Mouse (Mus musculus) forebrain, embryonic 14.5 days (tissue): ENCODE data around the gene Large2. TPM values are rescaled to one million over a fixed set of nuclear protein-coding genes. Genes with fewer than 3 reads are reported as not detected.

ENCODE experiments used
- ATAC-seq: fragments of 200-750 bp; cut with Nextera tagmentation; 2 replicates; pipeline ENCODE4 v1.8.0; 2017; ENCODE audit warnings: mild to moderate bottlenecking, moderate library complexity
- DNase-seq: peaks from one replicate; pipeline ENCODE4 v3.0.0-alpha.2; 2015; ENCODE audit warnings: low spot score
- H3K27ac ChIP-seq: fragments of 300-500 bp; sonication (generic); 2 replicates; pipeline ENCODE4 v1.5.1; 2014; ENCODE audit warnings: low read depth, mild to moderate bottlenecking, control low read depth, low read length, moderate library complexity
- H3K27me3 ChIP-seq: fragments of 300-500 bp; sonication (generic); replicated peaks from 2 replicates; pipeline ENCODE4 v1.6.1; 2014; ENCODE audit warnings: low read length, control low read depth, mixed read lengths; ENCODE audit not compliant: control insufficient read depth, insufficient read depth
- H3K36me3 ChIP-seq: fragments of 300-500 bp; sonication (generic); 2 replicates; pipeline ENCODE4 v1.6.1; 2014; ENCODE audit warnings: low read length, control low read depth; ENCODE audit not compliant: control insufficient read depth, insufficient read depth
- H3K4me1 ChIP-seq: fragments of 300-500 bp; sonication (generic); 2 replicates; pipeline ENCODE4 v1.6.1; 2014; ENCODE audit warnings: antibody characterized with exemption, low read length, control low read depth; ENCODE audit not compliant: control insufficient read depth, insufficient read depth
- H3K4me2 ChIP-seq: fragments of 300-500 bp; sonication (generic); 2 replicates; pipeline ENCODE4 v1.6.1; 2014; ENCODE audit warnings: mild to moderate bottlenecking, control low read depth, low read length
- H3K4me3 ChIP-seq: fragments of 300-500 bp; sonication (generic); 2 replicates; pipeline ENCODE4 v1.5.1; 2014; ENCODE audit warnings: low read depth, low read length, control low read depth
- H3K9ac ChIP-seq: fragments of 300-500 bp; sonication (generic); 2 replicates; pipeline ENCODE4 v1.6.1; 2014; ENCODE audit warnings: mild to moderate bottlenecking, low read length, control low read depth, moderate library complexity
- H3K9me3 ChIP-seq: fragments of 300-500 bp; sonication (generic); replicated peaks from 2 replicates; pipeline ENCODE4 v1.6.1; 2016; ENCODE audit warnings: low read length, control low read depth, mixed read lengths; ENCODE audit not compliant: control insufficient read depth
- WGBS: fragments of 180-500 bp; shearing (Covaris S2); extraction: QIAGEN DNeasy Blood & Tissue Kit; methylation state at CpG from one replicate; pipeline ENCODE4 v1.1.7; 2014; 5-methylcytosine and 5-hydroxymethylcytosine counted together
- polyA plus RNA-seq: library from polyadenylated mRNA; unstranded; fragments of >200 nt; fragmentation: Nextera tagmentation; extraction: Ambion mirVana; gene quantifications from 2 replicates; pipeline ENCODE4 v1.2.1, GENCODE M21; 2014

The Large2 gene
- 0.99 and 1.5 TPM in 2 replicates for polyA plus RNA-seq

- Histone ChIP-seq H3K27me3 (0 out of 2 replicates have a peak, but pooled peaks cover 15% of the 10 kb centered on the region), H3K9ac (peak within 1 kb of the TSS; percentile 73), H3K9me3 (no peaks in the 10 kb centered on the region), H3K4me2 (peak within 1 kb of the TSS; percentile 82), H3K4me3 (peak within 1 kb of the TSS; percentile 70), H3K36me3 (peaks cover 20% of the 10 kb centered on the region), H3K4me1 (peaks cover 46% of the 10 kb centered on the region), H3K27ac (peak within 1 kb of the TSS; percentile 71)
- DNase-seq (peak; percentile 72), ATAC-seq (peak; percentile 44)
- WGBS: 5% methylated on average over 16 of the region's 16 CpGs
Measured at GRCm38 (mm10) chr2:92374514-92374913, at the start of gene Large2, which contains the start of gene Pex16. Large2 (minus strand) TSS chr2:92374869. Pex16 (plus strand) TSS chr2:92374676.

DNA sequence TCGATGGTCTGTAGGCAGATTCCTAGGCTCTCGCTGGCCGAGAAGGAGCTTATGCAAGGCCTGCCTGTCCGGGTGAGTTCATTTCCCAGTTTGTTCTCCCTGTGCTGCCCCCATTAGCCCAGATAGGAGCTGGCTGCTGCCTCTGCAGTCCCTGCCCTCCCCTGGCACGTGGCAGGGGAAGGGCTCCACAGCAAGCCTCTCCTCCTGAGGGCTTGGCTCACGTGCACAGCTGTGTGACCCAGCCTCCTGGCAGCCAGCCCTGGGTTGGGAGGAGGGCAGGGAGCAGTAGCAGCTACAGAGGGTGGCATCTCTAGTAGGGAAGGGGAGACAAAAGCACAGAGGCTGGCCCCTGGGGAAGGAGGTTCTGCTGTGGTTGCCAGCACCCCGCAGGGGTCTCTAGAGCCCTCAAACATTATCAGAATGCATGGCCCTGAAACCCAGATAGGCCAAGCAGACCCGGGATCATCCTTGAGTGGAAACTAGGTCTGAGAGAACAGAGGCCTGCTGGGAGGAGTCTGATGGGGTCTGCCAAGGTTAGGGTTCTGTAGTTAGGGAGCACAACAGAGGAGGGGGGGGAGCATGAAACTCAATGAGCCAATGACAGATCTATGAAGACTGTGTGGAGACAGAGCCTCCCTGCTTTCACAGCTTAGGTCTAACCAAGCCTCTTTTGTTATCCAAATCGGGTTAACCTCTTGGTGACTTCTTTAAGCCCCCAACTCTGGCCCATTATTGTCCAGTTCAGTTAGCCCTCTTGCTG is 49.2 kb upstream of the Large2 start:
- peak; percentile 61 for ATAC-seq
- H3K36me3 ChIP-seq: peaks cover 56% of the 10 kb centered on the region
- no peak overlapping the region for H3K4me3 ChIP-seq

GRCm38 (mm10) chr2:92423156-92423555 is 48.5 kb upstream of the Large2 start:
- Histone ChIP-seq H3K4me2 (no peak overlapping the region), H3K9ac (no peak overlapping the region), H3K27me3 (no peaks in the 10 kb centered on the region), H3K27ac (0 out of 2 replicates have a peak overlapping the region, but pooled peaks have one; percentile 70), H3K36me3 (peaks cover 62% of the 10 kb centered on the region), H3K4me1 (peaks cover 26% of the 10 kb centered on the region), H3K4me3 (no peak overlapping the region), H3K9me3 (no peaks in the 10 kb centered on the region)
- DNase-seq (no peak), ATAC-seq (no peak)
- 89% methylated on average over 9 of the region's 9 CpGs for WGBS

More for the DNA sequence above, 49.2 kb upstream of the Large2 start:
- H3K9ac ChIP-seq: no peak overlapping the region
- no peaks in the 10 kb centered on the region for H3K27me3 ChIP-seq
- H3K9me3 ChIP-seq: no peaks in the 10 kb centered on the region
- peak; percentile 65 for DNase-seq
- H3K4me1 ChIP-seq: peaks cover 30% of the 10 kb centered on the region
- H3K27ac ChIP-seq: peak overlapping the region; percentile 70
- 56% methylated on average over 9 of the region's 9 CpGs for WGBS
- H3K4me2 ChIP-seq: no peak overlapping the region

- ATAC-seq: no peak
- 82% methylated on average over 10 of the region's 10 CpGs for WGBS
- no peak overlapping the region for H3K9ac ChIP-seq
- H3K4me2 ChIP-seq: no peak overlapping the region
- no peak overlapping the region for H3K4me3 ChIP-seq
- no peak overlapping the region for H3K27ac ChIP-seq
- no peaks in the 10 kb centered on the region for H3K9me3 ChIP-seq
- peaks cover 21% of the 10 kb centered on the region; the same call in 1 of the 2 replicates for H3K4me1 ChIP-seq
- H3K27me3 ChIP-seq: no peaks in the 10 kb centered on the region
- H3K36me3 ChIP-seq: peaks cover 68% of the 10 kb centered on the region
- no peak for DNase-seq
Measured at GRCm38 (mm10) chr2:92422388-92423135, 47.9 kb upstream of the Large2 start.

- Histone ChIP-seq H3K27ac (no peak overlapping the region), H3K9ac (no peak overlapping the region), H3K36me3 (peaks cover 75% of the 10 kb centered on the region), H3K9me3 (no peaks in the 10 kb centered on the region), H3K4me1 (peaks cover 21% of the 10 kb centered on the region; the same call in 1 of the 2 replicates), H3K4me3 (no peak overlapping the region), H3K4me2 (no peak overlapping the region), H3K27me3 (no peaks in the 10 kb centered on the region)
- DNase-seq: no peak
- no peak for ATAC-seq
- 91% methylated on average over 7 of the region's 7 CpGs for WGBS
Measured at GRCm38 (mm10) chr2:92421723-92422387, 47.2 kb upstream of the Large2 start.

DNA sequence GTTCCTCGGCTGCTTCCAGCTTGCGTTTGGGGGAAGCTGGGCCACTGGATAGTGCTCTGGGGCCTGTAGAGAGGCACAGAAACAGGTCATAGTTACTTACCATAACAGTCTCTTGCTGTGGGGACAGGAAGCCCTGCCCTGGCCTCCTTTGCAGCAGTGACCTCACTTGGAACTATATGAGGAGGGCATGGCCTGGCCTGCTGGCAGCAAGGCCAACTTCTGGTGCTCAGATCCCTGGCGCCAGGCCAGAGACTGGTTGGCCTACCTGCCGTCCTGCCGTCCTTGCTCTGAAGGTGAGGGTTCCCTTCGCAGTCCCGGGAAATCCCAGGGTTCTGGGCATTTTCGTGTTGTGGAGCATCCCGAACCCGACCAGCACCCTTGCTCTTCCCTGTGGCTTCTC is 37.0 kb upstream of the Large2 start:
- H3K4me2 ChIP-seq: no peak overlapping the region
- no peaks in the 10 kb centered on the region for H3K9me3 ChIP-seq
- DNase-seq (no peak), ATAC-seq (no peak)
- 91% methylated on average over 10 of the region's 10 CpGs for WGBS
- H3K27me3 ChIP-seq: no peaks in the 10 kb centered on the region
- no peak overlapping the region for H3K9ac ChIP-seq
- no peaks in the 10 kb centered on the region for H3K4me1 ChIP-seq
- peaks cover 96% of the 10 kb centered on the region for H3K36me3 ChIP-seq
- H3K27ac ChIP-seq: no peak overlapping the region
- H3K4me3 ChIP-seq: no peak overlapping the region

DNA sequence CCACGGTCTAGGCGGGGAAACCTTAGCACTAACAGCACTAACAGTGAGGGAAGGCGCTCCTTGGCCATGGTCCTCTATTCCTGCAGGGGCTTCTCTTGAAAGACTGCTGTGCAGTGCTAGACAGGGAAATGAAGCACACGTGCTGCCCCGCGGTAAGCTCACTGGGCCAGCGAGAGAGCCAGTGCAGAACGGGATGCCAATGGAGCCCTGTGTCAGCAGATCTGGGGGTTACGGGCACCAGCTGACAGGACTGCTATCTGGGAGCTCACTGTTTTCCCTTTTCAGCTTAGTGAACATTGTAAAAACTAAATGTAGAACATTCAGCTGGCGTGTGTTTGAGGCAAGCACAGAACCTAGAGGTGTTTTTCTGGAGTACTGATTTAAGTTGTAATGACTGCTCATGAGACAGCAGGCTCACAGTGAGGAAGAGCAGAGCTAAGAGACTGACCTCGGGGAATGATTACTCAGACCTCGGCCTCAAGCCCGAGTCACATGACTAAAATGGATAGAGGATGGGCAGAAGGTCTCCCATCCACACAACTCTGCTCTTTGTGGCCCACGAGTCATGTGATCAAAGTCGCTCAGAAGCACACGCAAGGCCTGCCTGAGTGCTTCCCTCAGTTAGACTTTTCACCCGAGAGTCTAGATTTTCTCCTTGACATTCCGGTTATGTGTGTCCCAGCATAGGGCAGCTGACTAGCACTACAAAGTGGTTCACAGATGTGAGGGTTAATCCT is 33.8 kb upstream of the Large2 start:
- ATAC-seq (no peak), DNase-seq (no peak)
- Histone ChIP-seq H3K9ac (no peak overlapping the region), H3K36me3 (peaks cover 94% of the 10 kb centered on the region), H3K27ac (no peak overlapping the region), H3K4me3 (no peak overlapping the region), H3K4me1 (no peaks in the 10 kb centered on the region), H3K4me2 (no peak overlapping the region), H3K9me3 (no peaks in the 10 kb centered on the region), H3K27me3 (no peaks in the 10 kb centered on the region)
- 93% methylated on average over 18 of the region's 18 CpGs for WGBS

- Histone ChIP-seq H3K9me3 (no peaks in the 10 kb centered on the region), H3K4me1 (no peaks in the 10 kb centered on the region), H3K4me2 (no peak overlapping the region), H3K27ac (no peak overlapping the region), H3K9ac (no peak overlapping the region), H3K27me3 (no peaks in the 10 kb centered on the region), H3K36me3 (peaks cover 69% of the 10 kb centered on the region), H3K4me3 (no peak overlapping the region)
- WGBS: 89% methylated on average over 7 of the region's 7 CpGs
- no peak for DNase-seq
- ATAC-seq: no peak
Measured at GRCm38 (mm10) chr2:92405687-92406086, 31.0 kb upstream of the Large2 start.
